Mouse (Mus musculus) C2C12 (cell line): ENCODE measurements around the gene Gpr84. TPM values are rescaled to one million over a fixed set of nuclear protein-coding genes. Genes with fewer than 3 reads are reported as not detected.

Experiments used
- H3K27me3 ChIP-seq: one replicate; pipeline ENCODE4 v1.6.1; 2011; ENCODE audit not compliant: control insufficient read depth, insufficient read depth, insufficient read length
- H3K36me3 ChIP-seq: one replicate; pipeline ENCODE4 v1.6.1; 2011; ENCODE audit not compliant: control insufficient read depth, insufficient read depth
- H3K4me3 ChIP-seq: one replicate; pipeline ENCODE4 v1.5.1; 2011; ENCODE audit warnings: mild to moderate bottlenecking, control low read depth; ENCODE audit not compliant: poor library complexity, insufficient read depth, severe bottlenecking
- H3K79me2 ChIP-seq: one replicate; pipeline ENCODE4 v1.6.1; 2011; ENCODE audit not compliant: control insufficient read depth, insufficient read depth
- H3K79me3 ChIP-seq: one replicate; pipeline ENCODE4 v1.6.1; 2011; ENCODE audit warnings: low read depth, control low read depth
- H3ac ChIP-seq: one replicate; pipeline ENCODE3; 2011; ENCODE audit warnings: low read depth; ENCODE audit not compliant: control insufficient read depth, insufficient read length
- CEBPB ChIP-seq: IDR thresholded peaks from one replicate; pipeline ENCODE4 v1.6.1; 2011; ENCODE audit warnings: low read depth, mild to moderate bottlenecking, control low read depth, moderate library complexity
- CTCF ChIP-seq: IDR thresholded peaks from one replicate; pipeline ENCODE4 v1.5.1; 2011; ENCODE audit not compliant: control insufficient read depth, insufficient read depth, insufficient read length
- FOSL1 ChIP-seq: IDR thresholded peaks from one replicate; pipeline ENCODE4 v1.8.0; 2011; ENCODE audit warnings: mild to moderate bottlenecking, low read length; ENCODE audit not compliant: poor library complexity, insufficient read depth, severe bottlenecking
- MAX ChIP-seq: IDR thresholded peaks from one replicate; pipeline ENCODE4 v1.6.1; 2011; ENCODE audit warnings: mild to moderate bottlenecking, control low read depth
- MYOD1 ChIP-seq: IDR thresholded peaks from one replicate; pipeline ENCODE4 v1.6.1; 2011; ENCODE audit warnings: low read depth; ENCODE audit not compliant: control insufficient read depth, insufficient read length
- MYOG ChIP-seq: IDR thresholded peaks from one replicate; pipeline ENCODE4 v1.6.1; 2011; ENCODE audit not compliant: control insufficient read depth, insufficient read length; ENCODE audit errors: extremely low read depth
- USF1 ChIP-seq: IDR thresholded peaks from one replicate; pipeline ENCODE4 v1.6.1; 2011; ENCODE audit warnings: low read depth, mild to moderate bottlenecking, control low read depth, moderate library complexity
- polyA plus RNA-seq: library from polyadenylated mRNA; unstranded; fragments of >200 nt; fragmentation: generic; extraction: Trizol; gene quantifications from one replicate; pipeline ENCODE4 v1.2.1, GENCODE M21; 2012; ENCODE audit warnings: missing spikeins

The Gpr84 gene
- polyA plus RNA-seq, 1 experiment, result not detected

DNA sequence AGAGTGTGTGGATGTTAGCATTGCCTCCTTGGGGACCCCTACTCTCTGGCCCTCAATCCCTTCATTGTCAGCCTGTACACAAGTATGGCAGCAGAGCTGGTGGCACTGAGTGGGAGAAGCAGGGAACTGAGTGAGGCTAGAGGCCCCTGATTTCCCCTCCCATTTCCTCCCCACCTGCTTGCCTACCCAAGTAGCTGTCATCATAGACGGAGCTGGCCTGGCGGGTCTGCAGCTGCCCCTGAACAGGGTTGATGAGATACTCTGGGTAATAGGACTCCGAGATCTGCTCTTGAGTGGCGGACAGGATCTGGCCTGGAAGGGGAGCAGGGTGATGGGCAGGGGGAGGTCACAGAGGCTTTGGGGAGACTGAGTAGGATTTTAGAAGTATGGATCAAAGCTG lies 45.7 kb upstream of the Gpr84 start:
- peaks cover 87% of the 10 kb centered on the region for H3K36me3 ChIP-seq
- H3K27me3 ChIP-seq, result no peaks in the 10 kb centered on the region
- H3K79me3 ChIP-seq, result peaks cover 40% of the 10 kb centered on the region
- peaks cover 68% of the 10 kb centered on the region for H3K79me2 ChIP-seq
- no peak overlapping the region for H3ac ChIP-seq
- TF ChIP-seq FOSL1 (no peak), MYOG (no peak), MAX (no peak), MYOD1 (no peak), CEBPB (no peak)
- no peak overlapping the region for H3K4me3 ChIP-seq

DNA sequence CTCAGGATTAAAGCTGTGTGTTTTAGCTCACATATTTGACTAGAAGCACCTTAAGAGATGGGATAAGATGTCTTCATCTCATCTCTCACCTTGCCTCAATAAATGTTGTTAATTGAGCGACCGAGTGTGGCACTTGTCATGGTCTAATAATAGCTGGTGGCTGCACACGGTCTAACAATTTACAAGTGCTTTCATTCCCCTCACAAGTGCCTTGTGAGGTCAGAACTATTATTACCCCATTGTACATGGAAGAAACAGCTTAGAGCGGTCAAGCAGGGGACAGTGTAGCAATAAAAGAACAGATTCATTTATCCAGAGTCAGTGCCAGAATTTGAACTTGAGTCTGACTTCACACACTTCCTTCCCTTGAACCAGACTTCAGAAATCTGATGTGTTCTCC lies 45.0 kb upstream of the Gpr84 start:
- no peak for TF ChIP-seq MYOG
- no peak for TF ChIP-seq MYOD1
- no peak for TF ChIP-seq MAX
- TF ChIP-seq CTCF, result no peak
- TF ChIP-seq FOSL1, result no peak
- no peak for TF ChIP-seq CEBPB
- no peak for TF ChIP-seq USF1
- Histone ChIP-seq H3K36me3 (peaks cover 87% of the 10 kb centered on the region), H3K27me3 (no peaks in the 10 kb centered on the region)

DNA sequence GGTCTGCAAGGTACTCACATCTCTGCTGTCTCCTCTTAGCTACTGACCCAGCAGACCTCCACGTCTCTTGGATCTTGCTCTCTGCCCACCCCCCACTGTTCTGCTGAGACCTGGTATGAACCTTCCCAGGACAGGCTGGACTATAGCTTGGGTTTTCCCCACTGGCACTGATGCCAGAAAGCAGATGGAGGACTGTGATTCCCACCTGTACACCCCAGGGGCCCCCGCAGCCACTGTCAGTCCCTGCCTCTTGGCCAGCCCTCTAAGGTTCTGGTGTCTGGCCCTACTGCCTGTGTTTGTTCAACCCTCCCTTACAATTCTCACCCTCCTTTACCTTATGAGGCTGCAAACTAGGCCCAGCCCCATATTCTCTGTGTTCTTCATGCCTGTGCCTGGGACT lies 44.3 kb upstream of the Gpr84 start:
- peaks cover 26% of the 10 kb centered on the region for H3K79me3 ChIP-seq
- peaks cover 88% of the 10 kb centered on the region for H3K36me3 ChIP-seq
- no peak overlapping the region for H3K4me3 ChIP-seq
- H3K79me2 ChIP-seq, result peaks cover 57% of the 10 kb centered on the region
- no peak overlapping the region for H3ac ChIP-seq
- H3K27me3 ChIP-seq, result no peaks in the 10 kb centered on the region
- TF ChIP-seq MYOG, result no peak
- TF ChIP-seq MAX, result no peak
- TF ChIP-seq USF1, result no peak
- no peak for TF ChIP-seq MYOD1

More for the DNA sequence above, 45.0 kb upstream of the Gpr84 start:
- Histone ChIP-seq H3K79me3 (peaks cover 33% of the 10 kb centered on the region), H3K4me3 (no peak overlapping the region), H3ac (no peak overlapping the region), H3K79me2 (peaks cover 64% of the 10 kb centered on the region)

DNA sequence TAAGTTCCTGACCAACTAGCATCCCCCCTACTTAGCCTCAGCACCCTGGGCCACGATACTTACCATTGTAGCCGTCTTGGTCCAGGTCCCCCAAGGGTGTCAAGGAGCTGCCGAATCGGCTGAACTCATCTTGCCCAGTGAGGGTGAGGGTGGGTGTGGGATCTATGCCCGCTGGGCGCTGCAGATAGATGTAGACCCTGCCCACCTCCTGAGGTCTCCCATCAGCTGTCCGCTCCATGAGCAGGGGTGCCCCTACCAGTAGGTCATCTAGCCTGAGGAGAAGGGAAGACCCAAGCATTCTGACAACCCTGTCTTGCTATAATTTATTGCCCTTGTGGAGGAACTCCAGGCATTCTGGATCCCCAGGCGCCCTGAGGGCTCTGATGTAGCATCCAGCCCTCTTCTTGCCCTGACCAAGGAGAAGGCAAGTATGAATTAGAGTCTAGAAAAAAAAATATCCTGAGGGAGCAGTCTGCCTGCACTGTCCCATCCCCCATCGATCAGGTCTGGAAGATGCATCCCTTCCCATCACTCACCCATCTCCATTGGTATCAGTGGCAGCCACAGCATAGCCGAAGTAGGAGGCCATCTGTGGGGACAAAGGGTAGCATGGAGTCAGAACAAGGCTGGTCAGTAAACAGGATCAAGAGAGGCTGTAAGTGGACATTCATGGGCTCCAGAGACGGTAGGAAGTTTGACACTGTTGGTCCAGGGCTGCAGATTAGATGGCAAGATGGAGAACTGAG lies 43.3 kb upstream of the Gpr84 start:
- no peak for TF ChIP-seq CTCF
- no peak for TF ChIP-seq CEBPB
- TF ChIP-seq MYOG, result no peak
- TF ChIP-seq FOSL1, result no peak
- TF ChIP-seq MAX, result no peak
- TF ChIP-seq MYOD1, result no peak
- no peak for TF ChIP-seq USF1
- Histone ChIP-seq H3K4me3 (peak overlapping the region; percentile 2), H3K79me3 (peaks cover 19% of the 10 kb centered on the region), H3K79me2 (peaks cover 47% of the 10 kb centered on the region), H3K27me3 (no peaks in the 10 kb centered on the region), H3ac (no peak overlapping the region), H3K36me3 (peaks cover 98% of the 10 kb centered on the region)

DNA sequence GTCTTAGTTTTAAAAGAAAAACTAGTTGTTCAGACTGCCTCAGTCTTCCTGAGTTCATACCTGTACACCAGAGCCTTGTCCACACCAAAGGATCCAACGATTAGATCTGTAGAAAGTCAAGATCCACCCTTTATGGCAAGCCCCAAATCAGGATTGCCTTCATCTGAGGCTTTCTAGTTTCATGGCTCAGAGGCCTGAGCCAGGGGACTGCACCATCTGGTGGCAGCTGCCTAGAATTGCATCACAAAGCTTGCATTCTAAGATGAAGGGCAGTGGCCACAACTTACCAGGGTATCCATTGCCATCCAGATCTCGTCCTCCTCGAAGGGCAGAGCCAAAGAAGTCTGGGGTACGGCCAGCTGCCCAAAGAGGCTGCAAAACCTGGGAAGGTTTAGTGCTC lies 42.4 kb upstream of the Gpr84 start:
- H3K36me3 ChIP-seq, result peaks cover 100% of the 10 kb centered on the region
- H3K79me2 ChIP-seq, result peaks cover 38% of the 10 kb centered on the region
- TF ChIP-seq MYOG (no peak), USF1 (no peak), CEBPB (peak; percentile 79), MYOD1 (no peak), MAX (peak; percentile 32), CTCF (peak; percentile 82), FOSL1 (no peak)
- H3K27me3 ChIP-seq, result no peaks in the 10 kb centered on the region
- no peak overlapping the region for H3ac ChIP-seq
- peaks cover 12% of the 10 kb centered on the region for H3K79me3 ChIP-seq
- H3K4me3 ChIP-seq, result no peak overlapping the region

DNA sequence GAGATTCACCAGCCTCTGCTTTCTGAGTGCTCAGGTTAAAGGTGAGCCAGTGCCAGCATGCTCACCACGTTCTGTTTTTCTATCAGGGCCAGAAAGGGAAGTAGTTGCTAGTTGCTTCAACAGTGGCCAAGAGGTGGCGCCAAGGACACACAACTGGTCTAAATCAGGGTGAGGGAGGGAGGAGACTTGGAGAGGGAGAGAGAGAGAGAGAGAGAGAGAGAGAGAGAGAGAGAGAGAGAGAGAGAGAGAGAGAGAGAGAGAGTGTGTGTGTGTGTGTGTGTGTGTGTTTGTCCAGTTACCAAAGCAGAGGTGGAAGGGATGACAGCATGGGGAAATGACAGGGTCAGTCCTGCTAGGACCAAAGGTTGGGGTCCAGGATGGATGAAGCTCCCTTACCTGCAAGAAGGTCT lies 36.9 kb upstream of the Gpr84 start:
- Histone ChIP-seq H3K79me2 (peaks cover 14% of the 10 kb centered on the region), H3K36me3 (peaks cover 97% of the 10 kb centered on the region)
- no peak for TF ChIP-seq MYOG
- peak; percentile 64 for TF ChIP-seq CTCF

DNA sequence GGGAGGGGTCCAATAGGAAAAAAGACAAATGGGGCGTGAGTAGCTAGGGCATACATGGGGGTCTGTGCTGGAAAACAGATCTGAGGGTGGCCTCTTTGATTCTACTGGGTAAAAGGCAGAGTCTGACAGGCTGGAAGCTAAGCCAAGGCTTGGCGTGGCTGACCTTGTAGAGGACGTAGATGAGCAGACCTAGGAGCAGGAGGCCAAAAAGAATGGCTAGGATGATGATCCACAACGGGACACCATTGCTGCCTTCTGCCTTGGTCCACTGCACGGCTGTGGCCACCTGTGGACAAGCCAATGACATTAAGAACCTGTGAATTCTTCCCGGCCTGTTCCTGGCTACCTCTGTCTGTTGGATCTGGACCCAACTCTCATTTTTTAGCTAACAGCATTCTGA lies 35.4 kb upstream of the Gpr84 start:
- no peak overlapping the region for H3ac ChIP-seq
- H3K4me3 ChIP-seq, result no peak overlapping the region
- no peaks in the 10 kb centered on the region for H3K79me3 ChIP-seq
- no peaks in the 10 kb centered on the region for H3K79me2 ChIP-seq
- no peak for TF ChIP-seq USF1
- TF ChIP-seq MAX, result no peak
- TF ChIP-seq FOSL1, result no peak
- no peak for TF ChIP-seq MYOG
- TF ChIP-seq MYOD1, result no peak
- TF ChIP-seq CTCF, result no peak
- TF ChIP-seq CEBPB, result no peak
- H3K36me3 ChIP-seq, result peaks cover 88% of the 10 kb centered on the region
- no peaks in the 10 kb centered on the region for H3K27me3 ChIP-seq

More for the DNA sequence above, 36.9 kb upstream of the Gpr84 start:
- Histone ChIP-seq H3ac (no peak overlapping the region), H3K4me3 (no peak overlapping the region), H3K79me3 (no peaks in the 10 kb centered on the region), H3K27me3 (no peaks in the 10 kb centered on the region)
